In the genomic region with DNA sequence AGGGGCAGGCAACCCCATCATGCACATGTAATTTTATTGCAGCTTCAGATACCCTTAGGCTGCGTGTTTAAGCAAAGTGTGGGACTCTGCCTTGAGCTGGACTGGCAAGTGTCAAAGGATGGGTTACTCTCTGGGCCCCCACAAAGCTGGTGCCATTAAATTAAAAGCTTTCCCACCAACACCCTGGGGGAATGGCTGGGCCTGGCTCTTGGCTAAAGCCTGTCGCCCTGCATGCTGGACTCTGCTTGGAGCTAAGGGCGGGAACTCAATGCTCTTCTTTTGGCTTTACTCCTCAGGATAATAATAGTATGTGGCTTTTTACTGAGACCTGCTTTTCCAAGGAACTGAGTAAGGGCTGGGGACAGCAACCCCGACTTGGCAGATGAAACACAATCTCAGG, we compare ENCODE assay signal across 9 mouse cellular contexts. TPM values are rescaled to one million over a fixed set of nuclear protein-coding genes. Genes with fewer than 3 reads are reported as not detected.
DNase-seq lines count a peak whose midpoint lies in the region; ATAC-seq and TF ChIP-seq lines count a peak whose summit lies in the region.
"Had no signal": no experiment of that assay in that cellular context is flagged by ENCODE, and none has a peak within 500 bp of the region (broad histone marks: within the 10 kb centered on the region; RNA-seq: fewer than 3 reads in every experiment).

No protein-coding gene starts in this region.

- no peak overlapping the region for H3K27ac ChIP-seq in hindbrain, embryonic 14.5 days
- no peak overlapping the region for H3K27ac ChIP-seq in hindbrain, embryonic 16.5 days (ENCODE audit: low read depth, low read length)
- peak overlapping the region; percentile 34; the same call in 1 of the 2 replicates for H3K27ac ChIP-seq in left cerebral cortex, adult 2 months
- H3K27ac ChIP-seq: macrophage had no signal

- H3K36me3 ChIP-seq in hindbrain, embryonic 14.5 days (replicated peaks; ENCODE audit: control insufficient read depth, insufficient read depth): peaks cover 38% of the 10 kb centered on the region
- peaks cover 8% of the 10 kb centered on the region for H3K36me3 ChIP-seq in hindbrain, embryonic 16.5 days (ENCODE audit: control insufficient read depth, insufficient read depth, low read length)

- H3K9me3 ChIP-seq in hindbrain, embryonic 14.5 days (ENCODE audit: control insufficient read depth, low read length): no peaks in the 10 kb centered on the region
- no peaks in the 10 kb centered on the region for H3K9me3 ChIP-seq in hindbrain, embryonic 16.5 days (ENCODE audit: control insufficient read depth, low read length)

- no peak overlapping the region for H3K9ac ChIP-seq in hindbrain, embryonic 14.5 days
- H3K9ac ChIP-seq in hindbrain, embryonic 16.5 days (ENCODE audit: low read depth, low read length): no peak overlapping the region

- peaks cover 71% of the 10 kb centered on the region for H3K4me1 ChIP-seq in hindbrain, embryonic 14.5 days (replicated peaks; ENCODE audit: control insufficient read depth, insufficient read depth, low read length)
- H3K4me1 ChIP-seq in hindbrain, embryonic 16.5 days (ENCODE audit: control insufficient read depth, insufficient read depth, low read depth, low read length): peaks cover 54% of the 10 kb centered on the region

- no peak overlapping the region for H3K4me3 ChIP-seq in hindbrain, embryonic 14.5 days (replicated peaks; ENCODE audit: low read length)
- H3K4me3 ChIP-seq in hindbrain, embryonic 16.5 days (ENCODE audit: low read length): no peak overlapping the region
- H3K4me3 ChIP-seq in left cerebral cortex, adult 2 months: no peak overlapping the region

- intact Hi-C loops in left cerebral cortex, adult 2 months (cut with DNase I): no loop called here
- intact Hi-C loops in left cerebral cortex, postnatal 10 days (cut with DNase I): loop anchor here (5.0 kb wide), 1 partner anchor 184 kb away; a partner anchor contains a TSS

- H3K4me2 ChIP-seq in hindbrain, embryonic 14.5 days (replicated peaks): 0 out of 2 replicates have a peak overlapping the region, but pooled peaks have one; percentile 6
- H3K4me2 ChIP-seq in hindbrain, embryonic 16.5 days (ENCODE audit: low read length): no peak overlapping the region

- WGBS in hindbrain, embryonic 14.5 days: 88% methylated on average over 4 of the region's 4 CpGs
- 85% methylated on average over 4 of the region's 4 CpGs for WGBS in hindbrain, embryonic 16.5 days

- H3K27me3 ChIP-seq in hindbrain, embryonic 14.5 days (ENCODE audit: control insufficient read depth, insufficient read depth, low read length): no peaks in the 10 kb centered on the region
- no peaks in the 10 kb centered on the region for H3K27me3 ChIP-seq in hindbrain, embryonic 16.5 days (replicated peaks; ENCODE audit: control insufficient read depth, insufficient read depth, low read length)

- ATAC-seq in hindbrain, embryonic 14.5 days (ENCODE audit: low FRiP score): no peak
- no peak for ATAC-seq in hindbrain, embryonic 16.5 days

- no peak for TF ChIP-seq CTCF in left cerebral cortex, adult 2 months (IDR thresholded peaks at IDR 0.05)

- DNase-seq in hindbrain, embryonic 14.5 days (ENCODE audit: low spot score): no peak
- DNase-seq in left cerebral cortex, adult 2 months (ENCODE audit: extremely low spot score in 1 of 2, low spot score in 2 of 2): no peak
- DNase-seq in left cerebral cortex, postnatal 10 days (ENCODE audit: extremely low spot score in 1 of 2, low spot score in 2 of 2): no peak
- DNase-seq in testis, postnatal 10 days (ENCODE audit: low spot score): peak; percentile 38
- DNase-seq in testis, postnatal 14 days (ENCODE audit: low spot score): no peak
- no peak for DNase-seq in adrenal gland, postnatal 14 days
- DNase-seq: thymus, adult 2 months had no signal

RNA-seq across cellular contexts. Expression of a gene that starts 5.2 kb away (rescaled TPM):
- polyA plus RNA-seq in hindbrain, embryonic 14.5 days (2014; fragmentation: Nextera tagmentation; extraction: Ambion mirVana): 6.4 and 8.1 TPM in 2 replicates
- 4.5 and 6.5 TPM in 2 replicates for polyA plus RNA-seq in hindbrain, embryonic 16.5 days (2015; fragmentation: Nextera tagmentation; extraction: Ambion mirVana)
- total RNA-seq in left cerebral cortex, adult 2 months (2021): 10 to 100 TPM; 37.5 to 37.8 TPM
- 10 to 100 TPM; 43.7 to 46.9 TPM for total RNA-seq in left cerebral cortex, postnatal 10 days (2021)
- 41.7 and 53.4 TPM in 2 replicates for total RNA-seq in adrenal gland, postnatal 14 days (2021)
